Mouse (Mus musculus): ENCODE measurements at regions not wholly inside any gene's neighbourhood (a gene's known extent, or its start where the extent isn't known, plus 50 kb on each side); places are given as distances from the start of the nearest gene placed in this dataset.

- no peak for TF ChIP-seq ZC3H11A (IDR thresholded peaks at IDR 0.05; ENCODE audit: borderline replicate concordance, low read depth, low read length)
- no peak for TF ChIP-seq CHD2 (IDR thresholded peaks at IDR 0.05; ENCODE audit: low read depth, low read length)
- TF ChIP-seq ZNF384 (IDR thresholded peaks at IDR 0.05; ENCODE audit: low read depth, low read length) = no peak
- no peak for TF ChIP-seq MAFK (IDR thresholded peaks at IDR 0.05; ENCODE audit: insufficient read depth, low read depth, low read length)
- TF ChIP-seq HCFC1 (IDR thresholded peaks at IDR 0.05; ENCODE audit: borderline replicate concordance, insufficient read depth, low read length) = no peak
These were observed 395.4 kb downstream of the Mllt3 start for GRCm38 (mm10) chr4:87637629-87638379.
